Mouse (Mus musculus): Measurements from ENCODE around the gene Asb15. TPM values are rescaled to one million over a fixed set of nuclear protein-coding genes. Genes with fewer than 3 reads are reported as not detected.
A peak's percentile ranks its signal among the peaks of the same experiment; 100 is the strongest.

Asb15 gene
- polyA plus RNA-seq, 1 experiment from 2014 or later: 0.18 TPM

- H3K4me2 ChIP-seq: no peak overlapping the region
- no peaks in the 10 kb centered on the region for H3K27me3 ChIP-seq
- ATAC-seq (replicated peaks; ENCODE audit: low FRiP score): no peak
- no peak overlapping the region for H3K27ac ChIP-seq
- H3K36me3 ChIP-seq: peaks cover 27% of the 10 kb centered on the region
- no peaks in the 10 kb centered on the region for H3K9me3 ChIP-seq (replicated peaks)
- H3K9ac ChIP-seq: no peak overlapping the region
- WGBS: 88% methylated on average over 4 of the region's 4 CpGs
- no peaks in the 10 kb centered on the region for H3K4me1 ChIP-seq
- no peak overlapping the region for H3K4me3 ChIP-seq (replicated peaks)
Observed at GRCm38 (mm10) chr6:24610358-24610757, 82.4 kb downstream of the Asb15 start.

- H3K4me3 ChIP-seq (replicated peaks): no peak overlapping the region
- H3K9ac ChIP-seq: no peak overlapping the region
- H3K27ac ChIP-seq: no peak overlapping the region
- 91% methylated on average over 7 of the region's 7 CpGs for WGBS
- peaks cover 38% of the 10 kb centered on the region for H3K36me3 ChIP-seq
- H3K4me1 ChIP-seq: no peaks in the 10 kb centered on the region
- H3K4me2 ChIP-seq: no peak overlapping the region
- ATAC-seq (replicated peaks; ENCODE audit: low FRiP score): no peak
- no peaks in the 10 kb centered on the region for H3K9me3 ChIP-seq (replicated peaks)
- H3K27me3 ChIP-seq: no peaks in the 10 kb centered on the region
Observed at GRCm38 (mm10) chr6:24612074-24612755, 84.3 kb downstream of the Asb15 start.

GRCm38 (mm10) chr6:24613346-24613745 is 85.4 kb downstream of the Asb15 start:
- no peak for ATAC-seq (replicated peaks; ENCODE audit: low FRiP score)
- H3K4me1 ChIP-seq: no peaks in the 10 kb centered on the region
- H3K36me3 ChIP-seq: peaks cover 49% of the 10 kb centered on the region
- no peak overlapping the region for H3K4me2 ChIP-seq
- WGBS: 96% methylated on average over 6 of the region's 6 CpGs
- H3K9ac ChIP-seq: no peak overlapping the region
- H3K9me3 ChIP-seq (replicated peaks): no peaks in the 10 kb centered on the region
- H3K27me3 ChIP-seq: no peaks in the 10 kb centered on the region
- no peak overlapping the region for H3K27ac ChIP-seq
- no peak overlapping the region for H3K4me3 ChIP-seq (replicated peaks)

- H3K4me1 ChIP-seq: no peaks in the 10 kb centered on the region
- peaks cover 50% of the 10 kb centered on the region for H3K36me3 ChIP-seq
- H3K4me2 ChIP-seq: no peak overlapping the region
- WGBS: 87% methylated on average over 4 of the region's 4 CpGs
- no peak for ATAC-seq (replicated peaks; ENCODE audit: low FRiP score)
- H3K27ac ChIP-seq: no peak overlapping the region
- no peaks in the 10 kb centered on the region for H3K27me3 ChIP-seq
- no peak overlapping the region for H3K4me3 ChIP-seq (replicated peaks)
- no peaks in the 10 kb centered on the region for H3K9me3 ChIP-seq (replicated peaks)
- H3K9ac ChIP-seq: no peak overlapping the region
Observed at GRCm38 (mm10) chr6:24613918-24614317, 86.0 kb downstream of the Asb15 start.

- Histone ChIP-seq H3K9me3 (replicated peaks) (no peaks in the 10 kb centered on the region), H3K4me3 (replicated peaks) (no peak overlapping the region), H3K4me2 (no peak overlapping the region), H3K27me3 (no peaks in the 10 kb centered on the region), H3K9ac (no peak overlapping the region), H3K36me3 (peaks cover 64% of the 10 kb centered on the region), H3K4me1 (no peaks in the 10 kb centered on the region), H3K27ac (no peak overlapping the region)
- WGBS: 66% methylated on average over 4 of the region's 4 CpGs
- no peak for ATAC-seq (replicated peaks; ENCODE audit: low FRiP score)
Observed at GRCm38 (mm10) chr6:24616746-24617145, 88.8 kb downstream of the Asb15 start.

GRCm38 (mm10) chr6:24619285-24620045 is 91.5 kb downstream of the Asb15 start:
- no peaks in the 10 kb centered on the region for H3K4me1 ChIP-seq
- no peak overlapping the region for H3K4me2 ChIP-seq
- ATAC-seq (replicated peaks; ENCODE audit: low FRiP score): peak; percentile 82
- no peaks in the 10 kb centered on the region for H3K27me3 ChIP-seq
- 38% methylated on average over 6 of the region's 6 CpGs for WGBS
- H3K4me3 ChIP-seq (replicated peaks): no peak overlapping the region
- H3K27ac ChIP-seq: no peak overlapping the region
- peaks cover 63% of the 10 kb centered on the region for H3K36me3 ChIP-seq
- H3K9me3 ChIP-seq (replicated peaks): no peaks in the 10 kb centered on the region
- no peak overlapping the region for H3K9ac ChIP-seq

GRCm38 (mm10) chr6:24620936-24621335 is 93.0 kb downstream of the Asb15 start:
- ATAC-seq (replicated peaks; ENCODE audit: low FRiP score): no peak
- H3K4me1 ChIP-seq: no peaks in the 10 kb centered on the region
- no peak overlapping the region for H3K4me3 ChIP-seq (replicated peaks)
- no peak overlapping the region for H3K4me2 ChIP-seq
- peaks cover 60% of the 10 kb centered on the region for H3K36me3 ChIP-seq
- H3K27ac ChIP-seq: no peak overlapping the region
- 80% methylated on average over 2 of the region's 2 CpGs for WGBS
- no peak overlapping the region for H3K9ac ChIP-seq
- no peaks in the 10 kb centered on the region for H3K27me3 ChIP-seq
- no peaks in the 10 kb centered on the region for H3K9me3 ChIP-seq (replicated peaks)

- WGBS: 91% methylated on average over 2 of the region's 2 CpGs
- peaks cover 57% of the 10 kb centered on the region for H3K36me3 ChIP-seq
- no peak for ATAC-seq (replicated peaks; ENCODE audit: low FRiP score)
Observed at GRCm38 (mm10) chr6:24622098-24622497, 94.2 kb downstream of the Asb15 start.

More at GRCm38 (mm10) chr6:24622098-24622497, 94.2 kb downstream of the Asb15 start:
- no peak overlapping the region for H3K9ac ChIP-seq
- H3K4me1 ChIP-seq: no peaks in the 10 kb centered on the region
- H3K4me3 ChIP-seq (replicated peaks): no peak overlapping the region
- H3K27ac ChIP-seq: no peak overlapping the region
- H3K27me3 ChIP-seq: no peaks in the 10 kb centered on the region
- no peaks in the 10 kb centered on the region for H3K9me3 ChIP-seq (replicated peaks)
- H3K4me2 ChIP-seq: no peak overlapping the region

Other genes starting within 250 kb of the Asb15 start
- 0.05 and 0.12 TPM in 2 replicates for gene Iqub, start 13.1 kb upstream of the Asb15 start, polyA plus RNA-seq (2015; fragmentation: Nextera tagmentation; extraction: Ambion mirVana)
- 377 and 407 TPM in 2 replicates for gene Ndufa5, start 131 bp upstream of the Asb15 start, polyA plus RNA-seq (2015; fragmentation: Nextera tagmentation; extraction: Ambion mirVana)
- gene Lmod2, start 69.6 kb downstream of the Asb15 start, polyA plus RNA-seq (2015; fragmentation: Nextera tagmentation; extraction: Ambion mirVana): 0.17 and 0.55 TPM in 2 replicates
- 77.7 and 87.6 TPM in 2 replicates for gene Wasl, start 136.9 kb downstream of the Asb15 start, polyA plus RNA-seq (2015; fragmentation: Nextera tagmentation; extraction: Ambion mirVana)
- gene Hyal6, start 205.1 kb downstream of the Asb15 start, polyA plus RNA-seq (2015; fragmentation: Nextera tagmentation; extraction: Ambion mirVana): not detected in 2 replicates
- gene Hyal4, start 220.2 kb downstream of the Asb15 start, polyA plus RNA-seq (2015; fragmentation: Nextera tagmentation; extraction: Ambion mirVana): not detected in 2 replicates